Mouse (Mus musculus): ENCODE data around the gene Fam213a. TPM values are rescaled to one million over a fixed set of nuclear protein-coding genes. Genes with fewer than 3 reads are reported as not detected.

The Fam213a gene
- polyA plus RNA-seq, 1 experiment, result 3.2 TPM

DNA sequence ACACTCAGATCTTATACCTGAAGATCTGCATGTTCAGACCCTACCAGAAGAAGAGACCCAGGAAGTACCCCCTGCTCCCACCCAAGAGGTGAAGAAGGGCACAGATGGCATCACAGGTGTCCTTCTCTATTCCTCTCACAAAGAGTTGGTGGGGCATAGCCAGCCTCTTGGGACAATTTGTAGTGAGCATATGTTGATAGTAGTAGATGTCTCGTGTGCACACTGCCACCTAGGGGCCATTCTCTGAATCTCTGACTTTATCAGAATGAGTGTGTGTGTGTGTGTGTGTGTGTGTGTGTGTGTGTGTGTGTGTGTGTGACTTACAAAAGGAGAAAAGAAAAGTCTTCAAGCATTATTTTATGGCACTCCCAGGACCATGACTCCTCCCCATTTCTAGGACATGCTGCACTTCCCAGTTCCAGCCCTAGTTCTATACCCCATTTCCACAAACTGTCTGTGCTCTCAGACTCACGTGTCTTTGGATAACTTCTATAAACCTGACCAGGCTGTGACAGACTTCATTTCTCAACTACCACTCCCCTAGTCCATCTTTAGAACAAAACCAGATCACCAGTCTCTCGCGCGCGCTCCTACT is 38.4 kb downstream of the Fam213a start:
- TF ChIP-seq USF1 (IDR thresholded peaks at IDR 0.05; ENCODE audit: low read depth), result no peak
- no peak for TF ChIP-seq MYOG (IDR thresholded peaks at IDR 0.05; ENCODE audit: control insufficient read depth, extremely low read depth, insufficient read length)
- TF ChIP-seq CTCF (IDR thresholded peaks at IDR 0.05; ENCODE audit: control insufficient read depth, insufficient read depth, insufficient read length), result peak; percentile 28
- Histone ChIP-seq H3K79me2 (ENCODE audit: control insufficient read depth, insufficient read depth) (no peaks in the 10 kb centered on the region), H3ac (ENCODE audit: control insufficient read depth, insufficient read length, low read depth) (no peak overlapping the region), H3K27me3 (ENCODE audit: control insufficient read depth, insufficient read depth, insufficient read length) (no peaks in the 10 kb centered on the region), H3K4me3 (ENCODE audit: insufficient read depth, poor library complexity, severe bottlenecking) (no peak overlapping the region), H3K36me3 (ENCODE audit: control insufficient read depth, insufficient read depth) (no peaks in the 10 kb centered on the region), H3K79me3 (ENCODE audit: low read depth) (no peaks in the 10 kb centered on the region)

DNA sequence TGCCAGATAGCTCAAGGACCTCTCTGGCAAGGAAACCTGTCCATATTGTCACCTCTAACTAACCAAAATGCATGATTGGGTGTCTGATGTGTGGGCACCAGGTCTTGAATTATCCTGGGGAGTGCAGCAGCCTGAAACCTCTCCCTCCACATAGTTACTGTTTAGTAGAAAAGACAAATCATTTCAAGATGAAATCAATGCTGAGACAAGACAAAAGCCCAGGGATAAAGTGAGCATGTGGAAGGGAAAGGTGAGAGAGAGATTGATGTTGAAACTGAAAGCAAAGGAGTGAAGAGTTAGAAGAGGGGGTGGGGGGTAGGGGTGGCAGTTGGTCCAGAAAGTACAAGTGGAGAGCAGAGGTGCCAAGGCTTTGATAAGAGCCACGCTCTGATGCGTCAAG is 45.5 kb downstream of the Fam213a start:
- Histone ChIP-seq H3K79me2 (ENCODE audit: control insufficient read depth, insufficient read depth) (peaks cover 35% of the 10 kb centered on the region), H3K27me3 (ENCODE audit: control insufficient read depth, insufficient read depth, insufficient read length) (no peaks in the 10 kb centered on the region), H3K36me3 (ENCODE audit: control insufficient read depth, insufficient read depth) (no peaks in the 10 kb centered on the region), H3K79me3 (ENCODE audit: low read depth) (peaks cover 33% of the 10 kb centered on the region), H3K4me3 (ENCODE audit: insufficient read depth, poor library complexity, severe bottlenecking) (no peak overlapping the region), H3ac (ENCODE audit: control insufficient read depth, insufficient read length, low read depth) (no peak overlapping the region)
- no peak for TF ChIP-seq MYOD1 (IDR thresholded peaks at IDR 0.05; ENCODE audit: control insufficient read depth, insufficient read length, low read depth)
- no peak for TF ChIP-seq MYOG (IDR thresholded peaks at IDR 0.05; ENCODE audit: control insufficient read depth, extremely low read depth, insufficient read length)
- no peak for TF ChIP-seq MAX (IDR thresholded peaks at IDR 0.05)
- no peak for TF ChIP-seq FOSL1 (IDR thresholded peaks at IDR 0.05; ENCODE audit: insufficient read depth, low read length, poor library complexity, severe bottlenecking)
- no peak for TF ChIP-seq CEBPB (IDR thresholded peaks at IDR 0.05; ENCODE audit: low read depth)
- no peak for TF ChIP-seq CTCF (IDR thresholded peaks at IDR 0.05; ENCODE audit: control insufficient read depth, insufficient read depth, insufficient read length)
- no peak for TF ChIP-seq USF1 (IDR thresholded peaks at IDR 0.05; ENCODE audit: low read depth)

DNA sequence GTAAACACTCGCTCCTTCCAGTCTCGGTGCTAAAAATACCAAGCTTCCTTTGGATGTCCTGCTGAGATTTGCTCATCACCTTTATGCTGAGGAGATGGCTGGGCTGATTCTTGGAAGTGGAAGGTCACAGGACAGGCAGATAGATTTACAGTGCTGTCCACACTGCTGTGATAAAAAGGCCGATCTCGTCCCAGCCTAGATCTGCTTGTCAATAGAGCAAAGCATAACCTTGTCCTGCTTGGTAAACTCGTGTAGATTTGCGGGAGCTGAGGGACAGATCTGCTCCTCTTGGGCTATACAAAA is 46.0 kb downstream of the Fam213a start:
- H3K4me3 ChIP-seq (ENCODE audit: insufficient read depth, poor library complexity, severe bottlenecking), result peak overlapping the region; percentile 18
- TF ChIP-seq FOSL1 (IDR thresholded peaks at IDR 0.05; ENCODE audit: insufficient read depth, low read length, poor library complexity, severe bottlenecking), result no peak
- no peak for TF ChIP-seq MYOD1 (IDR thresholded peaks at IDR 0.05; ENCODE audit: control insufficient read depth, insufficient read length, low read depth)
- TF ChIP-seq USF1 (IDR thresholded peaks at IDR 0.05; ENCODE audit: low read depth), result no peak
- TF ChIP-seq MYOG (IDR thresholded peaks at IDR 0.05; ENCODE audit: control insufficient read depth, extremely low read depth, insufficient read length), result no peak
- TF ChIP-seq MAX (IDR thresholded peaks at IDR 0.05), result no peak
- TF ChIP-seq CTCF (IDR thresholded peaks at IDR 0.05; ENCODE audit: control insufficient read depth, insufficient read depth, insufficient read length), result no peak
- no peak for TF ChIP-seq CEBPB (IDR thresholded peaks at IDR 0.05; ENCODE audit: low read depth)
- H3ac ChIP-seq (ENCODE audit: control insufficient read depth, insufficient read length, low read depth), result peak overlapping the region; percentile 60
- H3K36me3 ChIP-seq (ENCODE audit: control insufficient read depth, insufficient read depth), result no peaks in the 10 kb centered on the region
- no peaks in the 10 kb centered on the region for H3K27me3 ChIP-seq (ENCODE audit: control insufficient read depth, insufficient read depth, insufficient read length)
- peaks cover 40% of the 10 kb centered on the region for H3K79me2 ChIP-seq (ENCODE audit: control insufficient read depth, insufficient read depth)
- peaks cover 37% of the 10 kb centered on the region for H3K79me3 ChIP-seq (ENCODE audit: low read depth)

GRCm38 (mm10) chr14:40966862-40967597 is 46.6 kb downstream of the Fam213a start:
- H3K79me2 ChIP-seq (ENCODE audit: control insufficient read depth, insufficient read depth), result peaks cover 45% of the 10 kb centered on the region
- H3ac ChIP-seq (ENCODE audit: control insufficient read depth, insufficient read length, low read depth), result peak overlapping the region; percentile 60
- H3K36me3 ChIP-seq (ENCODE audit: control insufficient read depth, insufficient read depth), result no peaks in the 10 kb centered on the region
- H3K4me3 ChIP-seq (ENCODE audit: insufficient read depth, poor library complexity, severe bottlenecking), result peak overlapping the region; percentile 69
- no peaks in the 10 kb centered on the region for H3K27me3 ChIP-seq (ENCODE audit: control insufficient read depth, insufficient read depth, insufficient read length)
- H3K79me3 ChIP-seq (ENCODE audit: low read depth), result peaks cover 39% of the 10 kb centered on the region
- TF ChIP-seq CEBPB (IDR thresholded peaks at IDR 0.05; ENCODE audit: low read depth), result no peak
- no peak for TF ChIP-seq CTCF (IDR thresholded peaks at IDR 0.05; ENCODE audit: control insufficient read depth, insufficient read depth, insufficient read length)
- TF ChIP-seq USF1 (IDR thresholded peaks at IDR 0.05; ENCODE audit: low read depth), result no peak
- TF ChIP-seq MYOD1 (IDR thresholded peaks at IDR 0.05; ENCODE audit: control insufficient read depth, insufficient read length, low read depth), result no peak

- peak within 1 kb of the TSS; percentile 69 for H3K4me3 ChIP-seq (ENCODE audit: insufficient read depth, poor library complexity, severe bottlenecking)
- H3K36me3 ChIP-seq (ENCODE audit: control insufficient read depth, insufficient read depth), result no peaks in the 10 kb centered on the region
- H3K27me3 ChIP-seq (ENCODE audit: control insufficient read depth, insufficient read depth, insufficient read length), result no peaks in the 10 kb centered on the region
- peaks cover 51% of the 10 kb centered on the region for H3K79me2 ChIP-seq (ENCODE audit: control insufficient read depth, insufficient read depth)
- TF ChIP-seq MYOG (IDR thresholded peaks at IDR 0.05; ENCODE audit: control insufficient read depth, extremely low read depth, insufficient read length) (no peak), CTCF (IDR thresholded peaks at IDR 0.05; ENCODE audit: control insufficient read depth, insufficient read depth, insufficient read length) (no peak), FOSL1 (IDR thresholded peaks at IDR 0.05; ENCODE audit: insufficient read depth, low read length, poor library complexity, severe bottlenecking) (no peak), USF1 (IDR thresholded peaks at IDR 0.05; ENCODE audit: low read depth) (no peak)
- H3ac ChIP-seq (ENCODE audit: control insufficient read depth, insufficient read length, low read depth), result peak within 1 kb of the TSS; percentile 100
- peaks cover 43% of the 10 kb centered on the region for H3K79me3 ChIP-seq (ENCODE audit: low read depth)
These were observed 47.2 kb downstream of the Fam213a start, which contains the start of gene Tspan14 for GRCm38 (mm10) chr14:40966392-40966861. Tspan14 (minus strand) TSS chr14:40966807.
